Mouse (Mus musculus) cortical plate, adult 2 months (tissue): Measurements from ENCODE around the gene 4930432M17Rik.

Experiments
- CTCF ChIP-seq: fragments of 200-500 bp; IDR thresholded peaks from 2 replicates; pipeline ENCODE4 v1.5.1; 2011; ENCODE audit warnings: mild to moderate bottlenecking, control low read depth, low read length; ENCODE audit not compliant: insufficient read depth; ENCODE audit errors: extremely low read depth
- POLR2A ChIP-seq: fragments of 200-500 bp; IDR thresholded peaks from 2 replicates; pipeline ENCODE4 v1.6.1; 2011; ENCODE audit warnings: mild to moderate bottlenecking, low read length, control low read depth; ENCODE audit not compliant: insufficient read depth; ENCODE audit errors: extremely low read depth

DNA sequence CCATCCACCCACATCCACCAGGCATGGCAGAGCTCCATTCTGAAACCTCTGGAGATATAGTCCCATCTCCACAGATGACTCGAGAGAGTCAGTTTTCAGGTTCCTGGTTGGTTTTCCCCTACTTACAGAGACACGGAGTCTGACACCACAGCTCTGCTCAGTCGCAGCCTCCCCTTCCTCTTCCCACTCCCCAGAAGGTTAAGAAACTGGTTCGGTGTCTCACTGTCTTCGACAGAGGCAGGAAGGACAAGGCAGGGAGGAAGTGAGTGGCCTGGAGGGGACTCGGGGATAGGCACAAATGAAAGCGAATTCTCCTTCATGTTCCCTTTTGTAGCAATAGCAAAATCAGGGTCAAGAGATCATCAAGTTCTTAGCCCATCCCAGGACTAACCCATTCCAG, 39.9 kb upstream of the 4930432M17Rik start:
- no peak for TF ChIP-seq CTCF
- TF ChIP-seq POLR2A = no peak
